Mouse (Mus musculus): ENCODE measurements around the gene Mlip. TPM values are rescaled to one million over a fixed set of nuclear protein-coding genes. Genes with fewer than 3 reads are reported as not detected.
A peak's percentile ranks its signal among the peaks of the same experiment; 100 is the strongest.
"Not testable (repeated sequence)": the region's sequence is repeated elsewhere in the genome, so short reads cannot be mapped to it uniquely, and the experiment has no call there.

The Mlip gene
- polyA plus RNA-seq, 1 experiment from 2014 or later: 1.8 TPM

- Histone ChIP-seq H3K27me3 (replicated peaks) (no peaks in the 10 kb centered on the region), H3K9me3 (replicated peaks) (no peaks in the 10 kb centered on the region), H3K9ac (replicated peaks) (no peak overlapping the region), H3K27ac (replicated peaks) (no peak overlapping the region), H3K4me3 (replicated peaks) (no peak overlapping the region), H3K4me1 (no peaks in the 10 kb centered on the region), H3K36me3 (no peaks in the 10 kb centered on the region), H3K4me2 (no peak overlapping the region)
- 71% methylated on average over 3 of the region's 3 CpGs for WGBS
- no peak for ATAC-seq (ENCODE audit: low FRiP score)
Measured at GRCm38 (mm10) chr9:77175870-77176269, 176.9 kb downstream of the Mlip start.

DNA sequence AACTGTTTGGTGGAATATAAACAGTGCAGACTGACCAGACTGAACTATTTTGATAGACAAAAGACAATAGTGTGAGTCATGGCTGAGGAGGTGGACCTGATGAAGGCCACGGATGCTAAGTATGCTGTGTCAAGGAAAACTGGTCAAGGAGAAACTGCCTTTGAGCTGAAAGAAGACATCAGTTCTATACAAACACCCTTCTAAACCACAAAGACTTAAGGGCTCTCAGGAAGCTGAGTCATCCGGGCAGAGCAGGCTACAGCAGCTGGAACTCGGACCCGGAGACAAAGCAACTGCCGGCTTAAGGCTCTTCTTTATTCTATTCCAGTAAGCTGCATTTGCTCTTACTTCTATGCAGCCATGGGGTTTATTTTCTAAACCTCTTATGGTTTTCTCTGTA is 180.7 kb downstream of the Mlip start:
- no peak overlapping the region for H3K4me3 ChIP-seq (replicated peaks)
- no peak for ATAC-seq (ENCODE audit: low FRiP score)
- no peak overlapping the region for H3K27ac ChIP-seq (replicated peaks)
- H3K4me1 ChIP-seq: no peaks in the 10 kb centered on the region
- H3K4me2 ChIP-seq: no peak overlapping the region
- no peaks in the 10 kb centered on the region for H3K36me3 ChIP-seq
- no peaks in the 10 kb centered on the region for H3K9me3 ChIP-seq (replicated peaks)
- H3K27me3 ChIP-seq (replicated peaks): no peaks in the 10 kb centered on the region
- H3K9ac ChIP-seq (replicated peaks): no peak overlapping the region
- 87% methylated on average over 5 of the region's 5 CpGs for WGBS

GRCm38 (mm10) chr9:77165877-77166276 is 186.9 kb downstream of the Mlip start:
- Histone ChIP-seq H3K9me3 (replicated peaks) (no peaks in the 10 kb centered on the region), H3K4me3 (replicated peaks) (no peak overlapping the region), H3K27me3 (replicated peaks) (no peaks in the 10 kb centered on the region), H3K4me2 (no peak overlapping the region), H3K27ac (replicated peaks) (no peak overlapping the region), H3K4me1 (no peaks in the 10 kb centered on the region), H3K9ac (replicated peaks) (no peak overlapping the region), H3K36me3 (no peaks in the 10 kb centered on the region)
- no peak for ATAC-seq (ENCODE audit: low FRiP score)
- WGBS: 76% methylated on average over 6 of the region's 6 CpGs

DNA sequence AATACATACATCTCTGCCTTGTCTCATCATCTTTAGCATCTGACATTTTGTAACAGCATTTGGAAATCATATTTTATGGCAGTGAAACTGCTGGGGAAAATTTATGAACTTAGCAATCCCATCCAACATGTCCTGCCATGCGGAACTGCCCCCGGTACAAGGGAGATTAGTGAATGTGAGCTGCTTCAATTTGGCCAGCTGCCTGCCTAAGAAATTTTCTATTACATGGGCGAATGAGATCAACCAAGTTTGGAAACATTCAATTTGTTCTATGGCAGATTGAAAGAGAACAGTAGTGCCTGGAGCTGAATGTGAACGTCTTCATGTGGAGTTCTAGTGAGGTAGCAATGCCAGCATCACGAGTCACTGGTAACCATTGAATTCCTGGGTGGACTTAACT is 191.0 kb downstream of the Mlip start:
- Histone ChIP-seq H3K27me3 (replicated peaks) (no peaks in the 10 kb centered on the region), H3K4me3 (replicated peaks) (no peak overlapping the region), H3K9ac (replicated peaks) (no peak overlapping the region), H3K27ac (replicated peaks) (no peak overlapping the region), H3K9me3 (replicated peaks) (no peaks in the 10 kb centered on the region), H3K4me2 (no peak overlapping the region), H3K4me1 (no peaks in the 10 kb centered on the region), H3K36me3 (no peaks in the 10 kb centered on the region)
- peak; percentile 47 for ATAC-seq (ENCODE audit: low FRiP score)
- 49% methylated on average over 5 of the region's 5 CpGs for WGBS

- Histone ChIP-seq H3K27me3 (replicated peaks) (no peaks in the 10 kb centered on the region), H3K4me3 (replicated peaks) (no peak overlapping the region), H3K4me2 (no peak overlapping the region), H3K36me3 (no peaks in the 10 kb centered on the region), H3K9ac (replicated peaks) (no peak overlapping the region), H3K4me1 (no peaks in the 10 kb centered on the region), H3K9me3 (replicated peaks) (no peaks in the 10 kb centered on the region), H3K27ac (replicated peaks) (no peak overlapping the region)
- no peak for ATAC-seq (ENCODE audit: low FRiP score)
- WGBS: 83% methylated on average over 4 of the region's 4 CpGs
Measured at GRCm38 (mm10) chr9:77160277-77160926, 192.4 kb downstream of the Mlip start.

DNA sequence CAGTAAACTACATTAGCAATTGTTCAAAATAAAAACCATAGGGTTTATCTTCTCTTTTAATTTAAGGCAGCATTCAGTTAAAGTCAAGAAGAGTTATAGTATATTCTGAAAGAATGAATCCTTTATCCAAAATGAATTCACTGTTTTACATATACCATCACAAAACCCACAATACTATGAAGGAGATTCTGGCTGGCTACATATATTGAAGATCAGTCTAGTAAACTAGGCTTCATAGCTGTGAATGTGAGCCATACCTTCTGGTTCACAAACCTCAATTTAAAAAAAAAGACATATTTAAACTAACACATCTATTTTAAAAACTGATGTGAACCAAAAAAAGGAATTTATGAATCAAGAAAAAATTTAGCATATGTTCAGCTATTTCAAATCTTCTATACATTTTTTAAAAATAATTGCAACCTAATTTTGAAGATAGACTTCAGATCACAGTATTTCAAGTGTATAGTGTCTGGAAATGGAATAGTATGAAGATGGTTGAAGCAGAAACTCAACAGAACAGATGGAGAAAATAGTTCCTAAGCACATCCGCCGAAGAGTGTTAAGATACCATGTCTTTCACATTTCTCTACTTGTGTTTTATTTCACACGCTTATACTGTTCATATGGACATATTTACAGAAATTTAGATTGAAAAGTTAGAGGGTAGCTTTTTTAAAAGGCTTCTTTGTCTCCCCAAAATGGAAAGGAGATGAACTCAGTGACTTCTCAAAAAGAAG is 204.1 kb downstream of the Mlip start:
- Histone ChIP-seq H3K4me1 (no peaks in the 10 kb centered on the region), H3K9ac (replicated peaks) (no peak overlapping the region), H3K4me3 (replicated peaks) (no peak overlapping the region), H3K27ac (replicated peaks) (no peak overlapping the region), H3K27me3 (replicated peaks) (no peaks in the 10 kb centered on the region), H3K36me3 (no peaks in the 10 kb centered on the region), H3K4me2 (no peak overlapping the region), H3K9me3 (replicated peaks) (no peaks in the 10 kb centered on the region)
- ATAC-seq (ENCODE audit: low FRiP score): no peak
- WGBS: 96% methylated on average over 3 of the region's 3 CpGs

DNA sequence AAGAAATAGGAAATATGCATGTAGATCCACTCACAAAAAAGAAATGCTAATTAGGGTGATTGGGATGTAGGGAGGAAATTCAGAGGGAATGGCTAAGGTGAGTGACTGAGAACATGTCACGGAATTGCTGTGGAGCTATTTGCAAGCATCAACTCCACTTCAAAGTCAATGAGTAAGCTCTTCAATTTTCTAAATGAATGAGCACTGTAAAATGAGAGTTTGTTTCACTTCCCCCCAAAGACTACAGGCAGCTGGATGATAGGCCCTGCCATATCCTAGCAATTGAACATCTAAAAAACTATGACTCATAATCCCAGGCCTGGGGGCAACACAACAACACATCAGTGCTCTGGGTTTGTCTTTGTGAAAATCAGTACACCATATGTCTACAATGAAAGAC is 233.0 kb downstream of the Mlip start:
- WGBS: 73% methylated on average over 1 of the region's 1 CpGs
- H3K27ac ChIP-seq (replicated peaks): no peak overlapping the region
- H3K4me1 ChIP-seq: no peaks in the 10 kb centered on the region
- no peaks in the 10 kb centered on the region for H3K27me3 ChIP-seq (replicated peaks)
- no peak overlapping the region for H3K4me3 ChIP-seq (replicated peaks)
- no peaks in the 10 kb centered on the region for H3K9me3 ChIP-seq (replicated peaks)
- no peak overlapping the region for H3K9ac ChIP-seq (replicated peaks)
- no peaks in the 10 kb centered on the region for H3K36me3 ChIP-seq
- no peak for ATAC-seq (ENCODE audit: low FRiP score)
- H3K4me2 ChIP-seq: no peak overlapping the region

GRCm38 (mm10) chr9:77096886-77097285 is 255.9 kb downstream of the Mlip start:
- Histone ChIP-seq H3K4me2 (no peak overlapping the region), H3K36me3 (no peaks in the 10 kb centered on the region), H3K27ac (replicated peaks) (no peak overlapping the region), H3K4me1 (no peaks in the 10 kb centered on the region), H3K4me3 (replicated peaks) (no peak overlapping the region), H3K27me3 (replicated peaks) (no peaks in the 10 kb centered on the region), H3K9me3 (replicated peaks) (no peaks in the 10 kb centered on the region), H3K9ac (replicated peaks) (no peak overlapping the region)
- ATAC-seq (ENCODE audit: low FRiP score): no peak
- WGBS: 79% methylated on average over 1 of the region's 1 CpGs

DNA sequence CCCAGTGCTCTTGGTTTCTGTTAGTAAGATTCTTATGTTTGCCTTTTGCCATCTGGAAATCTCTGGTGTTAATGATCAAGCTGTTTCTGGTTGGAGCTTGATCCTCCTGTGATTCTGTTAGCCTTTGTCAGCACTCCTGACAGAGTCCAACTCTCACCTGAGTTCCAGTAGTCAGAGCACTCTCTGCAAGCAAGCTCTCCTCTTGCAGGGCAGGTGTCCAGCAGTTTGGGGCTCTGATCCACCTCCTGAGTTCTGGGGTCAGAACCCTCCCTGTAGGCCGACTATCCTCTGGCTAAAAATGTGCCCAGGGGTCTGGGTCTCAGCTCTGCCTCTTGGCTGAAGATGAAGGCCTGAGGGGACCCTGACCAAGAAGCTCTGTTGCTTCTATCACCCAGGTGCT is 269.5 kb downstream of the Mlip start:
- not testable (repeated sequence) for H3K4me2 ChIP-seq; H3K9me3 ChIP-seq (replicated peaks); H3K9ac ChIP-seq (replicated peaks); H3K36me3 ChIP-seq; H3K4me3 ChIP-seq (replicated peaks); ATAC-seq (ENCODE audit: low FRiP score); H3K27me3 ChIP-seq (replicated peaks); H3K4me1 ChIP-seq; H3K27ac ChIP-seq (replicated peaks)
- WGBS: 85% methylated on average over 1 of the region's 1 CpGs

- Histone ChIP-seq H3K27ac (replicated peaks) (no peak overlapping the region), H3K36me3 (no peaks in the 10 kb centered on the region), H3K4me1 (no peaks in the 10 kb centered on the region), H3K4me3 (replicated peaks) (no peak overlapping the region), H3K27me3 (replicated peaks) (no peaks in the 10 kb centered on the region), H3K9ac (replicated peaks) (no peak overlapping the region), H3K9me3 (replicated peaks) (no peaks in the 10 kb centered on the region), H3K4me2 (no peak overlapping the region)
- 82% methylated on average over 2 of the region's 2 CpGs for WGBS
- no peak for ATAC-seq (ENCODE audit: low FRiP score)
Measured at GRCm38 (mm10) chr9:77071676-77072075, 281.1 kb downstream of the Mlip start.

- 80% methylated on average over 4 of the region's 4 CpGs for WGBS
Measured at GRCm38 (mm10) chr9:77056611-77057010, 296.2 kb downstream of the Mlip start.

DNA sequence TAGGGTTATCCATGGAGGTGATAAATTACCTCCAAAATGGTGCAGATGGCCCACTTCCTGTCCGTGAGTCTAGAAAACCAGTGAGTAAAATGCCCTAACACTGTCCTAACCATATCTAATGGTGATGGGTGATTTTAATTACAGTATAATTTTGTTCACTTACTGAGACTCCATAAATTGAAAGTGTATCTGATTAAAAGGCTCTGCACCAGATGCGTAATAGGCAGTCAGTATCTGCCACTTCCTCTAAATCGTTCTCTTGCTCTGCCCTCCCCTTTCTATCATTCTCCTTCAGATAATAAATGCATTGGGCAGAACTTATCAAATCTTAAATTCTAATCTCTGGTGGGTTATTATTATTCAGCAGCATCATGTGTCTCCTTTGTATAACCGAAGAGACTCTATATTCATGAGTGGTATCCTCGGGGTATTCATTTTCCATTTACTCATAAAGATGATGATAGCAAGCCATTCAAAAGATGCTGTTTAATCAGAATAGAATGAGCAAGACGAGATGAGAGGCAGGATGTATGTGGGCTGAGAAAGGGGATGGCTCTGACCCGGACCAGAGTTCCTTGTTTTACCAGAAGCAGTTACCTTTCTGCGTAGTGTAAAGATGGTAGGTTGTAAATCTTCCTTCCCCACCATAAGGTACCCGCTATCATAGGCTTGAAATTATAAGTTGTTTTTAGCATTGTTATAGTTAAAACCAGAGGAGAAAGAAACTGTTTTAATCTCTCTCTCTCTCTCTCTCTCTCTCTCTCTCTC is 298.2 kb downstream of the Mlip start:
- Histone ChIP-seq H3K9ac (replicated peaks) (no peak overlapping the region), H3K4me3 (replicated peaks) (no peak overlapping the region), H3K27me3 (replicated peaks) (no peaks in the 10 kb centered on the region), H3K36me3 (no peaks in the 10 kb centered on the region), H3K9me3 (replicated peaks) (no peaks in the 10 kb centered on the region), H3K4me2 (no peak overlapping the region), H3K4me1 (no peaks in the 10 kb centered on the region), H3K27ac (replicated peaks) (no peak overlapping the region)
- WGBS: 57% methylated on average over 9 of the region's 9 CpGs
- peak; percentile 38; the same call in 1 of the 2 replicates for ATAC-seq (ENCODE audit: low FRiP score)

More at GRCm38 (mm10) chr9:77056611-77057010, 296.2 kb downstream of the Mlip start:
- Histone ChIP-seq H3K27me3 (replicated peaks) (no peaks in the 10 kb centered on the region), H3K4me2 (no peak overlapping the region), H3K4me3 (replicated peaks) (no peak overlapping the region), H3K4me1 (no peaks in the 10 kb centered on the region), H3K9me3 (replicated peaks) (no peaks in the 10 kb centered on the region), H3K36me3 (no peaks in the 10 kb centered on the region), H3K27ac (replicated peaks) (no peak overlapping the region), H3K9ac (replicated peaks) (no peak overlapping the region)
- no peak for ATAC-seq (ENCODE audit: low FRiP score)

All from neural tube, embryonic 15.5 days (tissue).